Mouse (Mus musculus): ENCODE data around the gene Hilpda.

- TF ChIP-seq TAL1 (IDR thresholded peaks at IDR 0.05; ENCODE audit: low read length) (no peak), GATA1 (IDR thresholded peaks at IDR 0.05; ENCODE audit: low read length) (no peak)
Observed at GRCm38 (mm10) chr6:29246585-29246984, 25.7 kb upstream of the Hilpda start.
